Mouse (Mus musculus) liver, embryonic 13.5 days (tissue): ENCODE data around the gene Magi1. TPM values are rescaled to one million over a fixed set of nuclear protein-coding genes. Genes with fewer than 3 reads are reported as not detected.
"Not testable (repeated sequence)": the region's sequence is repeated elsewhere in the genome, so short reads cannot be mapped to it uniquely, and the experiment has no call there.

Experiments
- ATAC-seq: fragments of 200-750 bp; cut with Nextera tagmentation; 2 replicates; pipeline ENCODE4 v1.8.0; 2017; ENCODE audit warnings: low read depth, mild to moderate bottlenecking, moderate number of reproducible peaks, moderate library complexity
- DNase-seq: peaks from one replicate; pipeline ENCODE4 v3.0.0; 2022
- H3K27ac ChIP-seq: fragments of 300-500 bp; sonication (generic); 2 replicates; pipeline ENCODE4 v1.5.1; 2015; ENCODE audit warnings: moderate library complexity, mild to moderate bottlenecking, inconsistent platforms
- H3K27me3 ChIP-seq: fragments of 300-500 bp; sonication (generic); 2 replicates; pipeline ENCODE4 v1.6.1; 2015; ENCODE audit warnings: mild to moderate bottlenecking, inconsistent platforms
- H3K36me3 ChIP-seq: fragments of 300-500 bp; sonication (generic); 2 replicates; pipeline ENCODE4 v1.6.1; 2015; ENCODE audit warnings: mild to moderate bottlenecking, inconsistent platforms
- H3K4me1 ChIP-seq: fragments of 300-500 bp; sonication (generic); replicated peaks from 2 replicates; pipeline ENCODE4 v1.6.1; 2015; ENCODE audit warnings: inconsistent platforms
- H3K4me2 ChIP-seq: fragments of 300-500 bp; sonication (generic); 2 replicates; pipeline ENCODE4 v1.6.1; 2015; ENCODE audit warnings: inconsistent platforms, mild to moderate bottlenecking, moderate library complexity
- H3K4me3 ChIP-seq: fragments of 300-500 bp; sonication (generic); replicated peaks from 2 replicates; pipeline ENCODE4 v1.5.1; 2015; ENCODE audit warnings: mild to moderate bottlenecking, inconsistent platforms
- H3K9ac ChIP-seq: fragments of 300-500 bp; sonication (generic); 2 replicates; pipeline ENCODE4 v1.6.1; 2015; ENCODE audit warnings: mild to moderate bottlenecking, inconsistent platforms
- H3K9me3 ChIP-seq: fragments of 300-500 bp; sonication (generic); replicated peaks from 2 replicates; pipeline ENCODE4 v1.6.1; 2016; ENCODE audit warnings: inconsistent platforms
- WGBS: fragments of 180-500 bp; shearing (Covaris S2); methylation state at CpG from one replicate; pipeline ENCODE4 v1.1.7; 2015; ENCODE audit not compliant: insufficient replicate concordance; 5-methylcytosine and 5-hydroxymethylcytosine counted together
- polyA plus RNA-seq: library from polyadenylated mRNA; unstranded; fragments of >200 nt; fragmentation: Nextera tagmentation; extraction: Ambion mirVana; gene quantifications from 2 replicates; pipeline ENCODE4 v1.2.1, GENCODE M21; 2015

The Magi1 gene
- polyA plus RNA-seq, 1 experiment from 2014 or later, result 1.2 TPM

DNA sequence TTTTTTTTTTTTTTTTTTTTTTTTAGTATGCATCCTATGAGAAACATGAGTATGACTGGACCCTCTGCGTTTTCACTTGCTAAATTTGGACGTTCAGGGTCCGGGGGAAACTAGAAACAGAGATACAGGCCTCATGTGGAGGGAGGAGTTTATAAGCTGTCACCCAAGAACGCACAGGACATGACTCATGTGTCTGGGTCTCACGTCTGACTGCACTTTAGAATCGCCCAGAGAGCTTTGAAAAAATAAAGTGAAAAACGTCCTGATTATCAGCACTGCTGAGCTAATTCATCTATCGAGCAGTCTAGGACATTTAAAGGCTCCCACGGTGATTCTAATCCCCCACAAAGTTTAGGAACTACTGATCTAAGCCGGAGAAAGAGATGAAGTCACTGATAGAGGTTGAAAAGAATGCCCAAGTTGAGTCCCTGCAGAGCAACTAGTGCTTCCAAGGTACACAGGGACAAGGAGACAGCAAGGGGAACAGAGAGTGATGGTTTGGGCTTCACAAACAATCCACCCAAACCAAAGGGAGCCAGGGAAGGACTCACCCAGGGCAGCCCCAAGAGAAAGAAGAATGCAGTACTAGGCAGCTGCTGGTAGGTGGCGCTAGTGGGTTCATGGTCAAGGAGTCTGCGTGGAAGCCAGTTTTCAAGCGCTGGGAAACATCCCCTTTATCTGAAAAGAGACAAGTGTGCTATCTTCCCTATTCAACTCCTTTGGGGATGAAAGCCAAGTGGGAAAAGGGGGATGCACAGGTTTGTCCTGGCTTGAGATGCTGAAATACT is 626.3 kb downstream of the Magi1 start:
- Histone ChIP-seq H3K9me3 (no peaks in the 10 kb centered on the region), H3K36me3 (no peaks in the 10 kb centered on the region), H3K4me3 (no peak overlapping the region), H3K9ac (no peak overlapping the region), H3K4me1 (no peaks in the 10 kb centered on the region), H3K27ac (no peak overlapping the region), H3K4me2 (no peak overlapping the region), H3K27me3 (no peaks in the 10 kb centered on the region)
- DNase-seq, result peak; percentile 16
- no peak for ATAC-seq
- WGBS, result 18% methylated on average over 13 of the region's 13 CpGs

GRCm38 (mm10) chr6:93648581-93649230 is 635.0 kb downstream of the Magi1 start:
- Histone ChIP-seq H3K27ac (no peak overlapping the region), H3K27me3 (no peaks in the 10 kb centered on the region), H3K4me2 (no peak overlapping the region), H3K4me1 (no peaks in the 10 kb centered on the region), H3K9me3 (no peaks in the 10 kb centered on the region), H3K4me3 (no peak overlapping the region), H3K36me3 (no peaks in the 10 kb centered on the region), H3K9ac (no peak overlapping the region)
- DNase-seq, result no peak
- no peak for ATAC-seq
- 59% methylated on average over 8 of the region's 8 CpGs for WGBS

GRCm38 (mm10) chr6:93629735-93630291 is 653.9 kb downstream of the Magi1 start:
- H3K9ac ChIP-seq, H3K9me3 ChIP-seq, H3K27me3 ChIP-seq, H3K4me2 ChIP-seq, DNase-seq, H3K4me3 ChIP-seq, ATAC-seq, H3K36me3 ChIP-seq, H3K4me1 ChIP-seq, H3K27ac ChIP-seq: not testable (repeated sequence)
- WGBS, result 51% methylated on average over 5 of the region's 5 CpGs

DNA sequence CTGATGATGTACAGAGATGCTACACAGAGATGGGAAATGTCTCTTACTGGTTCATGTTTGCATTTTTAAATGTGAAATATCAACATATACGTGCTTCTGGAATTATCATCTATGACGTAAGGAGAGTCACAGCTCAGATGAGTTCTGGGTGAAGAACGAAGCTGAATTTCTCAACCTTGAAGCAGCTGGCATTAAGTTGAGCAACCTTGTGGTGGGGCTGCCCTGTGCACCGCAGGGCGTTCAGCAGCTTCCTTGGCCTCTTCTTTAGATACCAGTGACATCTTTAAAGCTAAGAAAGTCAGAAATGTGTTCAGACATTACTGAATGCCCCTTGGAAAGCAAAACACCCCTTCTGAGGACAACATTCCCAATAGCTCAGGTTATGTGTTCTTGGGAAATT is 656.5 kb downstream of the Magi1 start:
- ATAC-seq, result no peak
- no peak overlapping the region for H3K4me3 ChIP-seq
- H3K27me3 ChIP-seq, result no peaks in the 10 kb centered on the region
- H3K9me3 ChIP-seq, result no peaks in the 10 kb centered on the region
- no peak overlapping the region for H3K27ac ChIP-seq
- H3K4me2 ChIP-seq, result no peak overlapping the region
- no peaks in the 10 kb centered on the region for H3K4me1 ChIP-seq
- DNase-seq, result no peak
- no peak overlapping the region for H3K9ac ChIP-seq
- no peaks in the 10 kb centered on the region for H3K36me3 ChIP-seq
- WGBS, result 58% methylated on average over 5 of the region's 5 CpGs

Other genes with a start within 250 kb of the Magi1 start
- gene Slc25a26, start 216.4 kb upstream of the Magi1 start, polyA plus RNA-seq, result 3.5 and 3.9 TPM in 2 replicates